Mouse (Mus musculus) embryo, embryonic 11.5 days (tissue): ENCODE results near the gene Sec63.

Source experiments
- DNase-seq: peaks from one replicate; pipeline ENCODE4 v3.0.0-alpha.2; 2012; ENCODE audit warnings: low read depth, low spot score

Sec63 gene

GRCm38 (mm10) chr10:42830007-42830406 lies 68.7 kb downstream of the Sec63 start:
- DNase-seq = no peak

- no peak for DNase-seq
Observed at GRCm38 (mm10) chr10:42830409-42830808, 69.1 kb downstream of the Sec63 start.

- no peak for DNase-seq
Observed at GRCm38 (mm10) chr10:42832677-42833076, 71.4 kb downstream of the Sec63 start.

GRCm38 (mm10) chr10:42833871-42834727 lies 72.8 kb downstream of the Sec63 start:
- DNase-seq = no peak

- DNase-seq = no peak
Observed at GRCm38 (mm10) chr10:42838106-42838505, 76.8 kb downstream of the Sec63 start.

- no peak for DNase-seq
Observed at GRCm38 (mm10) chr10:42838736-42839135, 77.4 kb downstream of the Sec63 start.

GRCm38 (mm10) chr10:42840036-42840435 lies 78.7 kb downstream of the Sec63 start:
- no peak for DNase-seq

- no peak for DNase-seq
Observed at GRCm38 (mm10) chr10:42841531-42842195, 80.4 kb downstream of the Sec63 start.

GRCm38 (mm10) chr10:42842358-42842757 lies 81.1 kb downstream of the Sec63 start:
- DNase-seq = peak; percentile 66

GRCm38 (mm10) chr10:42843416-42843815 lies 82.1 kb downstream of the Sec63 start:
- DNase-seq = no peak

GRCm38 (mm10) chr10:42845480-42845879 lies 84.2 kb downstream of the Sec63 start:
- no peak for DNase-seq

GRCm38 (mm10) chr10:42848179-42849080 lies 87.1 kb downstream of the Sec63 start:
- DNase-seq = no peak

- no peak for DNase-seq
Observed at GRCm38 (mm10) chr10:42849081-42849400, 87.7 kb downstream of the Sec63 start.

- DNase-seq = no peak
Observed at GRCm38 (mm10) chr10:42854838-42855237, 93.5 kb downstream of the Sec63 start.

GRCm38 (mm10) chr10:42855250-42855649 lies 94.0 kb downstream of the Sec63 start:
- no peak for DNase-seq

- no peak for DNase-seq
Observed at GRCm38 (mm10) chr10:42856574-42856973, 95.3 kb downstream of the Sec63 start.

GRCm38 (mm10) chr10:42857021-42857420 lies 95.7 kb downstream of the Sec63 start:
- DNase-seq = no peak

- DNase-seq = no peak
Observed at GRCm38 (mm10) chr10:42859781-42860158, 98.5 kb downstream of the Sec63 start.

GRCm38 (mm10) chr10:42860159-42860911 lies 99.0 kb downstream of the Sec63 start, which contains the start of gene Scml4:
Gene Scml4, plus strand, starts transcription at chr10:42860370.
- no peak for DNase-seq

- no peak for DNase-seq
Observed at GRCm38 (mm10) chr10:42861446-42861845, 100.2 kb downstream of the Sec63 start.

- DNase-seq = no peak
Observed at GRCm38 (mm10) chr10:42862102-42862740, 100.9 kb downstream of the Sec63 start.
